Mouse (Mus musculus) cerebellum, adult 18-20 months (tissue): Measurements from ENCODE around the gene Kcnab3.

Experiments used
- DNase-seq, 2 experiments: peaks; one replicate each; pipeline ENCODE4 v3.0.0; 2021

Kcnab3 gene

GRCm38 (mm10) chr11:69371601-69372000 lies 45.5 kb downstream of the Kcnab3 start:
- DNase-seq, result no peak

GRCm38 (mm10) chr11:69372056-69372779 lies 46.2 kb downstream of the Kcnab3 start:
- peak; percentile 91 to 94 for DNase-seq

- peak in 1 of 2 experiments; percentile 33 for DNase-seq
Measured at GRCm38 (mm10) chr11:69372780-69373170, 46.7 kb downstream of the Kcnab3 start.

- no peak for DNase-seq
Measured at GRCm38 (mm10) chr11:69373223-69373965, 47.3 kb downstream of the Kcnab3 start.

GRCm38 (mm10) chr11:69375646-69376045 lies 49.6 kb downstream of the Kcnab3 start:
- DNase-seq, result no peak

- DNase-seq, result no peak
Measured at GRCm38 (mm10) chr11:69377766-69378165, 51.7 kb downstream of the Kcnab3 start.

GRCm38 (mm10) chr11:69379600-69379999 lies 53.5 kb downstream of the Kcnab3 start:
- no peak for DNase-seq

GRCm38 (mm10) chr11:69381356-69381755 lies 55.3 kb downstream of the Kcnab3 start:
- DNase-seq, result peak; percentile 74 to 79
